Mouse (Mus musculus) liver, embryonic 16.5 days (tissue): Measurements from ENCODE around the gene Prl3c1. TPM values are rescaled to one million over a fixed set of nuclear protein-coding genes. Genes with fewer than 3 reads are reported as not detected.
"Not testable (repeated sequence)": the region's sequence is repeated elsewhere in the genome, so short reads cannot be mapped to it uniquely, and the experiment has no call there.

Experiments
- ATAC-seq: fragments of 200-750 bp; cut with Nextera tagmentation; 2 replicates; pipeline ENCODE4 v1.8.0; 2017; ENCODE audit warnings: low read depth, mild to moderate bottlenecking, moderate number of reproducible peaks, moderate library complexity
- H3K27ac ChIP-seq: fragments of 300-500 bp; sonication (generic); 2 replicates; pipeline ENCODE4 v1.5.1; 2014; ENCODE audit warnings: mild to moderate bottlenecking, low read length
- H3K27me3 ChIP-seq: fragments of 300-500 bp; sonication (generic); 2 replicates; pipeline ENCODE4 v1.6.1; 2014; ENCODE audit warnings: low read depth, low read length, mixed read lengths; ENCODE audit not compliant: control insufficient read depth, insufficient read depth
- H3K36me3 ChIP-seq: fragments of 300-500 bp; sonication (generic); 2 replicates; pipeline ENCODE4 v1.6.1; 2014; ENCODE audit warnings: mild to moderate bottlenecking; ENCODE audit not compliant: control insufficient read depth, insufficient read depth
- H3K4me1 ChIP-seq: fragments of 300-500 bp; sonication (generic); 2 replicates; pipeline ENCODE4 v1.6.1; 2014; ENCODE audit warnings: low read depth, low read length, mixed read lengths; ENCODE audit not compliant: control insufficient read depth
- H3K4me2 ChIP-seq: fragments of 300-500 bp; sonication (generic); 2 replicates; pipeline ENCODE4 v1.6.1; 2014; ENCODE audit warnings: low read depth, low read length, mixed read lengths
- H3K4me3 ChIP-seq: fragments of 300-500 bp; sonication (generic); 2 replicates; pipeline ENCODE4 v1.5.1; 2014; ENCODE audit warnings: low read depth, mild to moderate bottlenecking, low read length
- H3K9ac ChIP-seq: fragments of 300-500 bp; sonication (generic); 2 replicates; pipeline ENCODE4 v1.6.1; 2014; ENCODE audit warnings: low read depth, low read length
- H3K9me3 ChIP-seq: fragments of 300-500 bp; sonication (generic); replicated peaks from 2 replicates; pipeline ENCODE4 v1.6.1; 2016; ENCODE audit warnings: low read length; ENCODE audit not compliant: control insufficient read depth
- WGBS: fragments of 180-500 bp; shearing (Covaris S2); extraction: QIAGEN DNeasy Blood & Tissue Kit; methylation state at CpG from one replicate; pipeline ENCODE4 v1.1.7; 2014; ENCODE audit not compliant: insufficient replicate concordance; 5-methylcytosine and 5-hydroxymethylcytosine counted together
- polyA plus RNA-seq: library from polyadenylated mRNA; unstranded; fragments of >200 nt; fragmentation: Nextera tagmentation; extraction: Ambion mirVana; gene quantifications from 2 replicates; pipeline ENCODE4 v1.2.1, GENCODE M21; 2015

Prl3c1 gene
- not detected in 2 replicates for polyA plus RNA-seq

DNA sequence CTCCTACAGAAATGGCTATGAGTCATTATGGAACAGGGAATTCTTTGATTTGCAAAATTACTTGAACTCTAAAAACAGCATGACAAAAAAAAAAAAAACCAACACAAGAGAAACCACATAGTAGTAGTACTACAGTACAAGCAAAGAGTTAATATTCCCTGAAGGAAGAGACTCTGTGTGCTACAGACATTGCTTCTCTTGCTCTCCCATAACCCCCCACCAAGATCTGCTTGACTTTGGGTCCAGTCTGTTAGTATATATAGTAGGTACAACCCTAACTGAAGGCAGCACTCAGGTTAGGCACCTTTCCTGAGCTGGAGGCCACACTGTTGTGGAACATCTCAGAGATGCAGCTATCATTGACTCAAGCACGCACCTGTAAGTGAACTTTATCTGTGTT lies at the start of gene Prl3c1:
Gene Prl3c1 (plus strand): TSS at position 301 of the 400 bp plus-strand sequence.
- no peaks in the 10 kb centered on the region for H3K27me3 ChIP-seq
- H3K4me2 ChIP-seq, result no peak within 1 kb of the TSS
- H3K9ac ChIP-seq, result no peak within 1 kb of the TSS
- H3K27ac ChIP-seq, result no peak within 1 kb of the TSS
- H3K4me1 ChIP-seq, result no peaks in the 10 kb centered on the region
- 35% methylated on average over 1 of the region's 1 CpGs for WGBS
- no peaks in the 10 kb centered on the region for H3K36me3 ChIP-seq
- H3K9me3 ChIP-seq, result no peaks in the 10 kb centered on the region
- no peak within 1 kb of the TSS for H3K4me3 ChIP-seq
- ATAC-seq, result no peak

DNA sequence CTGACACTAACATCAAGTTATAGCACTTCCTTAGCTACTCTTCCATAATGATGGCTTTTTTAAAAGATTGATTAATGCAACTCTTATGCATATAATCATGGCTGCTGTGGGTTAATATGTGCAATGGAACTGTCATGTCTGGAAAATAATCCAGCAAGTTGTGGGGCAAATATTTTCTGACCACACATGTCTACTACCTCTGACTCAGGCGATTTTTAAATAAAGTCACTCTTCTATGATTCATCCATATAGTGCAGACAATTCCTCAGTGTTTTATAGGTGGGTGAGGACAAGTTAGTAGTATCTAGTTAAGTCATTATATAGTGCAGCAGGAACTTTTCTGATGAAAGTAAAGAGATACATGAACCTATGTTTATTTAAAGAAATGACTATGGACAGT lies 48.2 kb upstream of the Prl3c1 start:
- WGBS, result 33% methylated on average over 1 of the region's 1 CpGs
- no peak overlapping the region for H3K9ac ChIP-seq
- H3K4me3 ChIP-seq, result no peak overlapping the region
- H3K36me3 ChIP-seq, result no peaks in the 10 kb centered on the region
- H3K4me1 ChIP-seq, result no peaks in the 10 kb centered on the region
- H3K9me3 ChIP-seq, result no peaks in the 10 kb centered on the region
- ATAC-seq, result no peak
- H3K27ac ChIP-seq, result no peak overlapping the region
- H3K4me2 ChIP-seq, result no peak overlapping the region
- no peaks in the 10 kb centered on the region for H3K27me3 ChIP-seq

DNA sequence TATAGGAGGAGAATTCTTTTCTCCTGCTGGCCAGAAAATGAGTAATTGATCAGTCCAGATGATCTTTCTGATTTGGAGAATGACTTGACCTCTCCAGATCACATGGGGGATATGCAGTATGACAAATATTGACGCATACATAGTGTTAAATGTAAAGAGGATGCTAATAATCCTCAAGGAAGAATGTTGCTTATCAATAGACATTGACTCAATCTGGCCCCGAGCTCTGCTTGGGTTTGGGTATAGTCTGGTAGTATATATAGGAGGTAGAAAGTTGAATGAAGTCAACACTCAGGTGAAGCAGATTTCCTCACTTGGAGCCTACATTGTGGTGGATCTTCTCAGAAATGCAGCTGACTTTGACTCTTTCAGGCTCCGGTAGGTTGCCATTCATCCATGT lies 40.0 kb upstream of the Prl3c1 start, which contains the start of gene Prl3d3:
Gene Prl3d3 (plus strand): TSS at position 301 of the 400 bp plus-strand sequence.
- not testable (repeated sequence) for H3K9ac ChIP-seq, ATAC-seq, H3K9me3 ChIP-seq, H3K27ac ChIP-seq, H3K4me2 ChIP-seq, H3K4me3 ChIP-seq, H3K4me1 ChIP-seq, H3K36me3 ChIP-seq, H3K27me3 ChIP-seq
- WGBS, result 62% methylated on average over 1 of the region's 3 CpGs

DNA sequence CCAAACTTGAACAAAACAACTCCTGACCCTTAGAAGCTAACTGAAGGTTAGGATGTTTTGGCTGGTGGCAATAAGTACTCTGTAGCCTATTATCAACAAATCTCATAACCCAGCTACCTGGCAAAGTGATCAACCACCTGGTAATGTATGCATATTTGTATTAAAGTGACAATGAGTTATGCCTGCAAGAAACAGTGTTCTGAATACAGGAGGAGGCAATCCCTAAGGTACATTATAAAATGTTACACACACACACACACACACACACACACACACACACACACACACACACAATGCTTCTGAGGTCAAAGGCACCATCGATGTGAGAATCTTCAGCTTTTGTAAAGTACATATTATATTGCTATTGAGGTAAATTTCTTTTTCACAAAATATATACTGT lies 45.1 kb downstream of the Prl3c1 start, which contains the start of gene Prl3b1:
Gene Prl3b1 (plus strand): TSS at position 301 of the 400 bp plus-strand sequence.
- 58% methylated on average over 1 of the region's 1 CpGs for WGBS
- Histone ChIP-seq H3K4me1 (no peaks in the 10 kb centered on the region), H3K27me3 (no peaks in the 10 kb centered on the region), H3K36me3 (no peaks in the 10 kb centered on the region), H3K27ac (no peak within 1 kb of the TSS), H3K4me3 (no peak within 1 kb of the TSS), H3K4me2 (no peak within 1 kb of the TSS), H3K9ac (no peak within 1 kb of the TSS), H3K9me3 (no peaks in the 10 kb centered on the region)
- ATAC-seq, result no peak

Other genes starting within 250 kb of the Prl3c1 start
- gene Prl, start 139.1 kb upstream of the Prl3c1 start, polyA plus RNA-seq, result not detected in 2 replicates
- not detected in 2 replicates for gene Prl3d1, start 102.5 kb upstream of the Prl3c1 start, polyA plus RNA-seq
- not detected in 2 replicates for gene Prl3d2, start 75.0 kb upstream of the Prl3c1 start, polyA plus RNA-seq
- not detected in 2 replicates for gene Prl3d3, start 39.9 kb upstream of the Prl3c1 start, polyA plus RNA-seq
- gene Prl3b1, start 45.2 kb downstream of the Prl3c1 start, polyA plus RNA-seq, result not detected in 2 replicates
- gene Prl3a1, start 62.8 kb downstream of the Prl3c1 start, polyA plus RNA-seq, result not detected in 2 replicates
- not detected in 2 replicates for gene Prl6a1, start 116.0 kb downstream of the Prl3c1 start, polyA plus RNA-seq
- not detected in 2 replicates for gene Prl8a2, start 149.0 kb downstream of the Prl3c1 start, polyA plus RNA-seq
- not detected in 2 replicates for gene Prl2b1, start 194.2 kb downstream of the Prl3c1 start, polyA plus RNA-seq
- not detected in 2 replicates for gene Prl8a6, start 242.0 kb downstream of the Prl3c1 start, polyA plus RNA-seq